Mouse (Mus musculus): ENCODE measurements around the gene Arhgap9.
"Not testable (repeated sequence)": the region's sequence is repeated elsewhere in the genome, so short reads cannot be mapped to it uniquely, and the experiment has no call there.

DNA sequence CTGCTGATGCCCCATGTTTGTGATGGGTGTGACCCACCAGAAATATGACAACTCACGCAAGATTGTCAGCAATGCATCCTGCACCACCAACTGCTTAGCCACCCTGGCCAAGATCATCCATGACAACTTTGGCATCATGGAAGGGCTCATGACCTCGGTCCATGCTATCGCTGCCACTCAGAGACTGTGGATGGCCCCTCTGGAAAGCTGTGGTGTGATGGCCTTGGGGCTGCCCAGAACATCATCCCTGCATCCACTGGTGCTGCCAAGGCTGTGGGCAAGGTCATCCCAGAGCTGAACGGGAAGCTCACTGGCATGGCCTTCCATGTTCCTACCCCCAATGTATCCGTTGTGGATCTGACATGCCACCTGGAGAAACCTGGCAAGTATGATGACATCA is 8.2 kb upstream of the Arhgap9 start:
- not testable (repeated sequence) for TF ChIP-seq CTCF (IDR thresholded peaks at IDR 0.05; ENCODE audit: borderline replicate concordance, insufficient read depth, low read depth, low read length); POLR2A (IDR thresholded peaks at IDR 0.05; ENCODE audit: borderline replicate concordance, insufficient read depth, low read length)

All from cerebellum, adult 2 months (tissue).